Mouse (Mus musculus): ENCODE data around the gene Commd3. TPM values are rescaled to one million over a fixed set of nuclear protein-coding genes. Genes with fewer than 3 reads are reported as not detected.

The Commd3 gene
- polyA plus RNA-seq, 1 experiment: 83.2 TPM

DNA sequence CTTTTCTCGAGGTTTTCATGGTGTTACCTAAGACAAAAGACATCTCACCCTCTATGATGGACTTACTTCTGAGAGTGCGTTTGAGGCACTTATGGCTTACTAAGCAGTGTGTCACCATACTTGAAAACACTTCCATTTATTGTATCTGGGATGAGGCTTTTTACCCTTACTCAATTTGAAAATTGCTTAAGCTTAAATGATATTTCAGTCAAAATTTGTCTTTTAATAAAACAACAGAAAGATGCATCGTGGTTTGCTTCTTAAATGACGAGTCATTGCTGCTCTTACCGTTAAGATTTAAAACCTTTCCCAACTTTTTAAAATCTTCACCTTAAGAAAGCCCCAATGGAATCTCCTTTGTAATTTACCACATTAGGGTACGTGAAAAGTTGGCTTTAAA is 14.2 kb downstream of the Commd3 start:
- DNase-seq: no peak
- no peaks in the 10 kb centered on the region; the same call in 1 of the 2 replicates for H3K4me1 ChIP-seq (ENCODE audit: control insufficient read depth, insufficient read depth, low read length)
- H3K36me3 ChIP-seq (ENCODE audit: control insufficient read depth, insufficient read depth, low read length): no peaks in the 10 kb centered on the region; the same call in none of the 2 replicates
- TF ChIP-seq POLR2A (IDR thresholded peaks at IDR 0.05; ENCODE audit: low read depth, low read length) (no peak), CTCF (conservative IDR thresholded peaks at IDR 0.05; ENCODE audit: insufficient read depth, insufficient read length, low read depth, low read length) (no peak)
- 95% methylated on average over 6 of the region's 6 CpGs for WGBS
- peaks cover 19% of the 10 kb centered on the region for H3K27me3 ChIP-seq (replicated peaks; ENCODE audit: control insufficient read depth, insufficient read depth, low read length)
- H3K27ac ChIP-seq (ENCODE audit: insufficient read depth, low read depth, low read length): no peak overlapping the region
- H3K4me3 ChIP-seq (ENCODE audit: insufficient read depth, low read depth, low read length): no peak overlapping the region

DNA sequence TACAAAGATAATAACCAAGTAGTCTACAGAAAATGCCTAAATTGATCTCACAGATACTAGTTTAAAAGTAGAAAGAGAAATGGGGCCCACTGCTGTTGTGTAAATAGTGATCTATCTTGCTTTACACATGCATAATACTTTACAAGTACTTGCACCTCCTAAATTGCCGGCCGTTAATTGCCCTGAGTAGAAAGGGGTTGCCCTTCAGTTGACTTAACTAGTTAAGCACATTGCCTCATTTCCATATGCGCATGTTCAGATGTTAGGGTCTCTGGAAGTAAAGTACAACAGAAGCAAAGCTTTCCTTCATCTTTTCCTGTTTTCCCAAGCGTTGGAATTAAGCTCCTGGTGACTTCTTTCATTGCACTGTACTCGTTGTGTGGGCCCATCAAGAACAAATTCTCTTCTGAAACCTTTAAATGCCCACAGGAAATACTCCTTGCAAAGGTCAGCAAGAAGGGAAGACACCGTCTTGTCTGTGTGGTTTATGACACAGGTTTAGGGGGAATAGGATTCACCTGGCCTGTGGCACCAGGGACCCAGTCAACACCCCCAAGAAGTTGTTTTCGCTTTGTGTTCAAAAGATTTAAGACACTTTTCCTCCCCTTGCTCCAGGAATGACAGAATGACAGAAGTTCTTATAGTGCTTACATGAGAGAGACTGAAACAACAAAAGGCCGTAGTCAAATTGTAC is 14.8 kb downstream of the Commd3 start:
- no peaks in the 10 kb centered on the region; the same call in none of the 2 replicates for H3K36me3 ChIP-seq (ENCODE audit: control insufficient read depth, insufficient read depth, low read length)
- no peak overlapping the region for H3K4me3 ChIP-seq (ENCODE audit: insufficient read depth, low read depth, low read length)
- TF ChIP-seq POLR2A (IDR thresholded peaks at IDR 0.05; ENCODE audit: low read depth, low read length): no peak
- TF ChIP-seq CTCF (conservative IDR thresholded peaks at IDR 0.05; ENCODE audit: insufficient read depth, insufficient read length, low read depth, low read length): no peak
- no peaks in the 10 kb centered on the region; the same call in 1 of the 2 replicates for H3K4me1 ChIP-seq (ENCODE audit: control insufficient read depth, insufficient read depth, low read length)
- 97% methylated on average over 8 of the region's 8 CpGs for WGBS
- peaks cover 20% of the 10 kb centered on the region for H3K27me3 ChIP-seq (replicated peaks; ENCODE audit: control insufficient read depth, insufficient read depth, low read length)
- DNase-seq: no peak
- H3K27ac ChIP-seq (ENCODE audit: insufficient read depth, low read depth, low read length): no peak overlapping the region

DNA sequence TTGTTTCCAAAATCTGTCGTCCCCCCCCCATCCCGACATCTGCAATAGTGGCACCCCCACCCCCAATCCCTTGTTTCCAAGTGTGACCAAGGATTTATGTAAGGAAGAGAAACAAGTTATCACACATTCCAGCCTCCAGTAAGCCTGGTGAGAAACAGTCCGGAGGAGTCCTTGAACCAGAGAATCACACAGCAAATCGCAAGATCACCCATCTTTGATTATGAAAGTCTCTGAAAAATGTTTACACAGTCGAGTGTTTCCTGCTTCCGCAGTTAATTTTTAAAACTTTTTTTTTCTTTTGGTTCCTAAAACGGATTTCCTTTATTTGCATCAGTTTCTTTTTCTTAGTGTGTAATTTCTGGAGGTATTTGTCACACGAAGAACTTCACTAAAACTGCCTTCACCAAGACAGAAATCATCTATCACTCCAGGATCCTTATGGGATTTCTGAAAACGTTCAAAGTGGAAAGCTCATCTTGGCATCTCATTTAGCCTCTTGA is 15.5 kb downstream of the Commd3 start:
- no peak for TF ChIP-seq CTCF (conservative IDR thresholded peaks at IDR 0.05; ENCODE audit: insufficient read depth, insufficient read length, low read depth, low read length)
- no peak for TF ChIP-seq POLR2A (IDR thresholded peaks at IDR 0.05; ENCODE audit: low read depth, low read length)
- H3K4me3 ChIP-seq (ENCODE audit: insufficient read depth, low read depth, low read length): no peak overlapping the region
- DNase-seq: no peak
- H3K27me3 ChIP-seq (replicated peaks; ENCODE audit: control insufficient read depth, insufficient read depth, low read length): peaks cover 24% of the 10 kb centered on the region
- no peak overlapping the region for H3K27ac ChIP-seq (ENCODE audit: insufficient read depth, low read depth, low read length)
- 50% methylated on average over 9 of the region's 9 CpGs for WGBS
- no peaks in the 10 kb centered on the region; the same call in none of the 2 replicates for H3K36me3 ChIP-seq (ENCODE audit: control insufficient read depth, insufficient read depth, low read length)
- no peaks in the 10 kb centered on the region; the same call in 1 of the 2 replicates for H3K4me1 ChIP-seq (ENCODE audit: control insufficient read depth, insufficient read depth, low read length)

DNA sequence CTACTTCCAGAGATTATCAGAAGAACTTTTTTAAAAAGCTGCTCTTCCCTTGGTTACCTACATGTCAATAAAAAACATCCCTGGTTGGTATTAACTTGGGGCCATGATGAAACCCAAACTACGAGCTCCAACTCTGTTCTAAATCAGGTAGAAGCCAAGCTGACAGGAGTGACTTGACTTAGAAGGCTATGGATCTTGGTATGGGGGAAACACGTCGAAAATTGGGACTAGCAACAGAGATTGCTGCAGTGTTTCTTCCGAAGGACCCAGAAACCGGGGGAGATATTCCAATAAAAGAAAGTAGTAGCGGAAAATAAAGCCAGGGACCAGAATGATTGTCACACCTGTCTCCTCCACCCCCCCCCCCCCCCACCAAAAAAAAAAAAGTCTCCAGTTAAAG is 16.1 kb downstream of the Commd3 start:
- Histone ChIP-seq H3K36me3 (ENCODE audit: control insufficient read depth, insufficient read depth, low read length) (no peaks in the 10 kb centered on the region; the same call in none of the 2 replicates), H3K4me3 (ENCODE audit: insufficient read depth, low read depth, low read length) (no peak overlapping the region), H3K27me3 (replicated peaks; ENCODE audit: control insufficient read depth, insufficient read depth, low read length) (peaks cover 24% of the 10 kb centered on the region), H3K27ac (ENCODE audit: insufficient read depth, low read depth, low read length) (no peak overlapping the region), H3K4me1 (ENCODE audit: control insufficient read depth, insufficient read depth, low read length) (no peaks in the 10 kb centered on the region; the same call in 1 of the 2 replicates)
- no peak for TF ChIP-seq CTCF (conservative IDR thresholded peaks at IDR 0.05; ENCODE audit: insufficient read depth, insufficient read length, low read depth, low read length)
- TF ChIP-seq POLR2A (IDR thresholded peaks at IDR 0.05; ENCODE audit: low read depth, low read length): no peak
- WGBS: 39% methylated on average over 6 of the region's 6 CpGs
- no peak for DNase-seq

DNA sequence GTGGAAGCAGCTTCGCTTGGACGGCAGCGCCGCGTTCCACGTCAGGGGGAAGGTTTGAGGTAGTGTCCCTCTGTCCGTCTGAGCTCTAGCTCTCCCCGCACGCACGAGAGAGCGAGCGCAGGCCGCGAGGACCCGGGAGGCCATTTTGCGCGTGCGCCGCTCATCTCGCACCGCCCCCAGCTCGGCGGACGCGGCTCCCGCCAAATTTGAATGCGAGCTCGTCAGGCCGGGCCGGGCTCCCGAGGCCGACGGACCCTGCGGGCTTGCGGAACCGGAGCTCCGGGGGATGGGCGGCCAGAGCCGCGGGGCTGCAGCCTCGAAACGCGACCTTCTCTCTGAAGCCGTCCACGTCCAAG is 16.5 kb downstream of the Commd3 start:
- no peak overlapping the region for H3K27ac ChIP-seq (ENCODE audit: insufficient read depth, low read depth, low read length)
- peak overlapping the region; percentile 46; the same call in 1 of the 2 replicates for H3K4me3 ChIP-seq (ENCODE audit: insufficient read depth, low read depth, low read length)
- H3K4me1 ChIP-seq (ENCODE audit: control insufficient read depth, insufficient read depth, low read length): no peaks in the 10 kb centered on the region; the same call in 1 of the 2 replicates
- no peaks in the 10 kb centered on the region; the same call in none of the 2 replicates for H3K36me3 ChIP-seq (ENCODE audit: control insufficient read depth, insufficient read depth, low read length)
- DNase-seq: no peak
- TF ChIP-seq CTCF (conservative IDR thresholded peaks at IDR 0.05; ENCODE audit: insufficient read depth, insufficient read length, low read depth, low read length) (no peak), POLR2A (IDR thresholded peaks at IDR 0.05; ENCODE audit: low read depth, low read length) (no peak)
- WGBS: 5% methylated on average over 45 of the region's 45 CpGs
- H3K27me3 ChIP-seq (replicated peaks; ENCODE audit: control insufficient read depth, insufficient read depth, low read length): peaks cover 24% of the 10 kb centered on the region

DNA sequence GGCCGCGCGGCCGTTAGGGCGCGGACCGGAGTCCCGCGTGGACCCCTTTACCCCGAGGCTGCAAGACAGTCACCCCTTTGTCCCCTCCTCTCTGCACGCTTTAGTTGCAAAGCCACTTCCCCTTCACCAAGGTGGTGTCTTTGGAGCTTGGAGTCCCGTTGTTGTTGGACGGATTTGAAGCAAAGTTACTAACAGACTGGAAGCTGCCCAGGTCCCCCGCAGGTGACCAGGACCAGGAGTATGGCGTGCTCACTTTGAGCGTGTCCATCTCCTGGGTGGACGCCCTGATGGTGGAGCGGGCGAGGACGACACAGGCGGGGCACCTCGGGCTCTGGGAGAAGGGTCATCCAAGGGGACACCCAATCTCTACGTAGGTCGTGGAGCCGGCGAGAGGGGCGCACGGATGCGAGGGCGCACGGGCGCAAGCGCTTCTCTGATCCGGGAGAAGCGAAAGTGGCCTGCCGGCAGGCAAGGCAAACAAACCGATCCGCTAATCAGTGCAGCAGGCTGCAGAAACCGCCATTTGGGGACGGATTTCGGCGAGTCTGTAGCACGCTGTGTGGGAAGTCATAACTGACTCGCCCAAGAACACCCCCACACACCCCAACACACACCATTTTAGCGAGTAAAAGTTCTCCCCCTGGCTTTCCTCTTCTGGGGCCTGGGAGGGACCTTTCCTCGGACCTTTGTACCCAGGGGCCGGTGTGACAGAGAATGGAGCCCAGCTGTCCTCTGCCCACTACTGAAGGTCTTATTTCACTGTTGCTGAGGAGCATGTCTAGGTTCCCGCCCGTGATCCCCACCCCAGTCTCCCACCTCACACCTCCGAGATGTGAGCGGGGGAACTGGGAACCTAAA is 17.1 kb downstream of the Commd3 start:
- DNase-seq: peak; percentile 67
- H3K4me3 ChIP-seq (ENCODE audit: insufficient read depth, low read depth, low read length): peak overlapping the region; percentile 46
- no peaks in the 10 kb centered on the region; the same call in 1 of the 2 replicates for H3K36me3 ChIP-seq (ENCODE audit: control insufficient read depth, insufficient read depth, low read length)
- H3K27ac ChIP-seq (ENCODE audit: insufficient read depth, low read depth, low read length): no peak overlapping the region
- H3K27me3 ChIP-seq (replicated peaks; ENCODE audit: control insufficient read depth, insufficient read depth, low read length): peaks cover 25% of the 10 kb centered on the region
- TF ChIP-seq CTCF (conservative IDR thresholded peaks at IDR 0.05; ENCODE audit: insufficient read depth, insufficient read length, low read depth, low read length): no peak
- no peak for TF ChIP-seq POLR2A (IDR thresholded peaks at IDR 0.05; ENCODE audit: low read depth, low read length)
- 2% methylated on average over 51 of the region's 51 CpGs for WGBS
- no peaks in the 10 kb centered on the region; the same call in 1 of the 2 replicates for H3K4me1 ChIP-seq (ENCODE audit: control insufficient read depth, insufficient read depth, low read length)

Data from kidney, adult 2 months (tissue).